Mouse (Mus musculus) cerebellum, adult 2 months (tissue): Measurements from ENCODE around the gene Rnpepl1.

Experiments
- CTCF ChIP-seq: fragments of 200-500 bp; IDR thresholded peaks from 2 replicates; pipeline ENCODE4 v1.5.1; 2011; ENCODE audit warnings: low read depth, mild to moderate bottlenecking, control low read depth, low read length, moderate library complexity, borderline replicate concordance; ENCODE audit not compliant: insufficient read depth
- POLR2A ChIP-seq: fragments of 200-500 bp; IDR thresholded peaks from 2 replicates; pipeline ENCODE4 v1.6.1; 2011; ENCODE audit warnings: low read length, control low read depth, borderline replicate concordance; ENCODE audit not compliant: insufficient read depth

GRCm38 (mm10) chr1:92971879-92972795, 61.6 kb downstream of the Rnpepl1 start:
- TF ChIP-seq CTCF (no peak), POLR2A (no peak)
